Mouse (Mus musculus) urinary bladder, adult 18-20 months (tissue): Measurements from ENCODE around the gene Socs3.
A peak's percentile ranks its signal among the peaks of the same experiment; 100 is the strongest.

Experiments
- DNase-seq, 2 experiments: peaks; one replicate each; pipeline ENCODE4 v3.0.0; 2022; ENCODE audit warnings: low spot score in 2 of 2, mixed read lengths in 2 of 2

Gene Socs3

DNA sequence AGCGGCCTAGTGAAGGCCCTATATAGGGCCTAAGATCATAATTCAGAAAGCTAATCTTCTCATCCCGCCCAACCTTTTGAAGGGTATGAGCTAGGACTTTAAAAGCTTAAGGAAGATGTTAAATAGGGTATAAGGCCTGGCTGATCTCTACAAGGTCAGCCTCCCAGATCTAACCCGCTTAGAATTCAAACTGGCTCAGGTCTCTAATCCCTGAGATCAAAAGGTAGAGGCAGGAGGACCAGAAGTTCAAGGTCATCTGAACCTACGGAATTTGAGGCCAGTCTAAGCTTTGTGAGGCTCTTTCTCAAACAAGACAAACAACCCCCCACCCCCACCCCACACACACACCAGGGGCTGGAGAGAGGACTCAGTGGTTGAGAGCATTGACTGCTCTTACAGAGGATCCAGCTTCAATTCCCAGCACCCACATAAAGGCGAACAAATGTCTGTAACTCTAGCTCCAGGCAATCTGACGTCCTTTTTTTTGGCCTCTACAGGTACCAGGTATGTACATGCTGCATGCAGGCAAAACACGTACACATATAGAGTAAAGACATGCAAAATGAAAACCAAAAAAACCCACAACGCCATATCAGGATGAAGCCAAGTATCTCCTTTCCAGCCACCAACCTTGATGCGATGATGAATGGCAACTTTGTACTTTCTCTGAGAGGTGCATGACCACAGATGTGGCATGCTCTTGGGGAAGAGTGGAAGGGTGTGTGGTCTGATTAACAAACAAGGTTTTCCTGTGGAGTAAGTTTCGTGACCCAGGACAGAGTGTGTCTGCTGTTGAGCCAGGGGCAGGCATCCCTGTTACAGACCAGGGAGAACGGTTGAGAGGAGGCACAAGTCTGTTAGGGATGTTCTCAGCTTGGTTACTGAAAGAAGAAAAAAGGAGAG lies 3.1 kb upstream of the Socs3 start:
- DNase-seq = no peak

DNA sequence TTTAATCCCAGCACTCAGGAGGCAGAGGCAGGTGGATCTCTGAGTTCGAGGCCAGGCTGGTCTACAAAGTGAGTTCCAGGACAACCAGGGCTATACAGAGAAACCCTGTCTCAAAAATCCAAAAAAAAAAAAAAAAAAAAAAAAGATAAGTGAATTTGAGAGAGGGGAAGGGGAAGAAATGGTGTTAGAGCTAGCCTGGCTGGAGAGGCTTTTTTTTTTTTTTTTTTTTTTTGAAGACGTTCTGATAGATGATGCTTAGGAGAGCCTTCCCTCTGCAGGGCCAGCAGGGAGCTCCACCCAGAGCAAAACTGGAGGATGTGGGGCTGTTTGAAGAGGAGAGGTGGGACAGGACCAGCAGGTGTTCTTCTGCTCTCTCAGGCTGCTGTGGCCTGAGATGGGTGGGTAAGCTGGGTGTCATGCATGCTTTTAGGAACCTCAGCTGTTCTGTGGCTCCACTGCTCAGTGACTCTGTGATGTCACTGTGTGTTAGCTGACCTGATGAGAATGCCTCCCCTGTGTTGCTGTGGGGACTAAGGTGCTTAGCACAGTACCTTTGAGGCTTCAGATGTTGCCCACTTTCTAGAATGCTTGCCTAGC lies 1.9 kb upstream of the Socs3 start:
- DNase-seq = no peak

DNA sequence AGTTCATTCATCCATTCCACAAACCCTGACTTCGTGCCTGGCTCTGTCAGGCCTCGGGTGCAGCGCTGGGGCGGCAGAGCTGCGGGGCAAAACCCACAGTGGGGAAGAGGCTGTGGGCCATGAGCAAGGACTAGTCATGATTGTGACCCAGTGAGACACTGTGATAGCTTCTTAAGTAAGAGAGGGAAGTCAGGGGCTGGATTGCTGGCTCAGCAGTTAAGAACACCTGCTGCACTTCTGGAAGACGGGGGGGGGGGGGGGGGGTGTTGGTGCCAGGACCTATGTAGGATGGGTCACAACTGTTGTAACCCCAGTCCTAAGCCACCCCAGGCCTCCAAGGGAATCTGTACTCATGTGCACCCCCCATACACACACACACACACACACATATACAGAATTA lies 1.3 kb upstream of the Socs3 start:
- no peak for DNase-seq

DNA sequence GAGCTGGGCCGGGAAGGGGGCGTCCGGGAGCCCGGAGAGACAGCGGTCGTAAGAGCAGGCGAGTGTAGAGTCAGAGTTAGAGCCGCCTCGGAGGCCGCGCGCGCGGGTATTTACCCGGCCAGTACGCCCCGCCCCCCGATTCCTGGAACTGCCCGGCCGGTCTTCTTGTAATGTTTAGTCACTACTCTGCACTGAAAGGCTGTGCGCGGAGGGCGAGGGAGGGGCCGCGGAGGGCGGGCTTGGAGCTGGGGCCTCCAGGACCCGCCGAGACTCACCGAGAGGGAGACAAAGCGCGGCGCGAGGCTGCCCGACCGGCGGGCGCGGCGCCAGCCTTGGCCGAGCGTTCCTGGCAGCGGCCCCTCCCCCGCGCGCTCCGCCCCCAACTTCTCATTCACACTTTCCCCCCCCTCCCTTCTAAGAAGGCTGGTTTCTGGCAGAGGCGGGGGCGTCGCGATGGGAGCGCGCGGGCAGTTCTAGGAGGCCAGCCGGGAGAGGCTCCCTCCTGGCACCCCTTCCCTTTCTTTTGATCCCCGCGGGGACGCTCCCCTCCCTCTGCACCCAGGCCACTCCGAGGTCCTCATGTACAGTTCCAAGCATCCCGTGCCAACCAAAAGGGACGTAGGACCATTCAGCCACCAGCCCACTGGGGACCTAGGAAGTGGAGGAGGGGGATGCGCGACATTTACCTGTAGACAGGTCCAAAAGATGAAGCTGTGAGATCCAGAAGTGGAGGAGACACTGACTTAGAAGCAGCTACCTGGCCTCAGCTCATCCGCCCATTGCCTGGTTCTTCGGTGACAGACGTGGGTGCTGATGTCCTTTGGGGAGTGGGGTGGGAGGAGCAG lies 525 bp downstream of the Socs3 start:
- peak; percentile 96 to 98 for DNase-seq

DNA sequence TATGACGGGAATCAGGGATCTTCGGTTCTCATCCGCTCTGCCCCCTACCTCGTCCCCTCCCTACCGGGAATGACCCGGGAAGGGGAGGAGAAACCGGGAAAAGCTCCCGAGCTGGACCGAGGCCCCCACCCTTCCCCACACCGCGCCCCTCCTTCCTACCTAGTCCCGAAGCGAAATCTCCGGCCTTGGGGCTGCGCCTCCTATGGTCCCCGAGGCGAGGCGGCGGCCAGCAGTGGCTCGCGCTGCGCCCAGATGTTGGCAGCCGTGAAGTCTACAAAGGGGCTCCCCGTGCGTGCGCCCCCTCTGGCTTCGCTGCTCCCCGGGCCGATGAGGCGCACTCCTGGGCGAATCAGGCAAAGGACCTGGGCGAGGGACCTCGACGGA lies 1.1 kb downstream of the Socs3 start:
- DNase-seq = no peak

DNA sequence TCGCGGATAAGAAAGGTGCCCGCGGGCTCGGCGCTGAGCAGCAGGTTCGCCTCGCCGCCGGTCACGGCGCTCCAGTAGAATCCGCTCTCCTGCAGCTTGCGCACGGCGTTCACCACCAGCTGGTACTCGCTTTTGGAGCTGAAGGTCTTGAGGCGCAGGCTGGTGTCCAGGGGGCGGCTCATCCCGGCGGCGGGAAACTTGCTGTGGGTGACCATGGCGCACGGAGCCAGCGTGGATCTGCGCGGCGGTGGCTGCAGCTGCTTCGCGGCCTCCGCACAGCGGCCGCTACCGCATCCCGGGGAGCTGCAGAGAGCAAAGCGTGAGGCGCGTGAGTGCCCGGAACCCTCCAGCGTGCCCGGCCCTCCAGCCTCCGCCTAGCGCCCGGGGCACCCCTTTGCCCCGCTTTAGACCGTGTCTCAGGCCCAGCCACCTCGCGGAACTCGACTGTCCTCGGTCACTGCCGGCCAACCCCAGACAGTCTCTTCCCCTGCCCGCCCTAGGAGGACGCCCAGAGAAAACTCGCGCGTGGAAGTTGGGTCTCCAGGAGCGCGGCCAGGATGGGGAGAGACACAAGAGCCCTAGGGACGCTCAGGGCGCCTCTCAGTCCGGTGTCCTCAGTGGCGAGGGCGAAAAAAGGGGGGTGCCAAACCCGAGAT lies 1.7 kb downstream of the Socs3 start:
- DNase-seq = peak in 1 of 2 experiments; percentile 57

DNA sequence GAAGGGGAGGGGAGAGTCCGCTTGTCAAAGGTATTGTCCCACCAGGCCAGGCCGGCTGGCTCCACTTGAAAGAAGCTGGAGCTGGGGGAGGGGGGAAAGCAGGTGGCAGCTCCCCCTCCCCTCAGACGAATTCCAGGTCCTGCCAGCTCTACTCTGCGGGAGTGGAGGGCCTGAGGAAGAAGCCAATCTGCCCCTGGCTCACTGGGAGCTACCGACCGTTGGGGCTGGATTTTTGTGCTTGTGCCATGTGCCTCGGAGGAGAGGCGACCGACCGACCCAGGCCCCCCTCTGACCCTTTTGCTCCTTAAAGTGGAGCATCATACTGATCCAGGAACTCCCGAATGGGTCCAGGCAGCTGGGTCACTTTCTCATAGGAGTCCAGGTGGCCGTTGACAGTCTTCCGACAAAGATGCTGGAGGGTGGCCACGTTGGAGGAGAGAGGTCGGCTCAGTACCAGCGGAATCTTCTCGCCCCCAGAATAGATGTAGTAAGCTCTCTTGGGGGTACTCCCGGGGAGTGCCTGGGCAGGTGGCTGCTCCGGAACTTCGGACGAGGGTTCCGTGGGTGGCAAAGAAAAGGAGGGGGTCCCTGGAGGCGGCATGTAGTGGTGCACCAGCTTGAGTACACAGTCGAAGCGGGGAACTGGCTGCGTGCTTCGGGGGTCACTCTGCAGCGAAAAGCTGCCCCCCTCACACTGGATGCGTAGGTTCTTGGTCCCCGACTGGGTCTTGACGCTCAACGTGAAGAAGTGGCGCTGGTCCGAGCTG lies 2.4 kb downstream of the Socs3 start:
- no peak for DNase-seq

DNA sequence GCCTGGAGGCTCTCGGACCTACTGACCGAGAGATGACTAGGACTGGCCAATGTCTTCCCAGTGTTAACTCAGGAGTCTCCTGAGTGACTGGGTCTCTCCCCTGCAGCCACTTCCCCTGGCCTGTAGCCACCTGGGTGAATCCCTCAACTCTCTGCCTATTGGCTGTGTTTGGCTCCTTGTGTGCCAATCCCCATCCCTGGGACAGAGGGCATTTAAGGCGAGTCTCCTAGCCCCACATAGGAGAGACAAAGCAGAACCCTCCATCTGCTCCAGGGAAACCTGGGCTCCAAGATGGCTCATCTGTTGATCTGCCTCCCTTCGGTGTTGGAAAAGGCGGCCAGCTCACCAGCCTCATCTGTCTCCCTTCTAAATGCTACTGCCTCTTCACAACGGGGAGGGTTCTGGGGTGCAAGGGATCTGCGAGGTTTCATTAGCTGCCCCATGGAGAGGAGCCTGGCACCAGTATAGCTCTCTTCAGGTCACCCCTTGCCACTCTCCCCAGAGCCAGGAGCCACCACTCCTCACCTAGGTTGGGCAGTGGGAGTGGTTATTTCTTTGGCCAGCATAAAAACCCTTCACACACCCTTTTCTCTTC lies 3.2 kb downstream of the Socs3 start:
- DNase-seq = no peak

DNA sequence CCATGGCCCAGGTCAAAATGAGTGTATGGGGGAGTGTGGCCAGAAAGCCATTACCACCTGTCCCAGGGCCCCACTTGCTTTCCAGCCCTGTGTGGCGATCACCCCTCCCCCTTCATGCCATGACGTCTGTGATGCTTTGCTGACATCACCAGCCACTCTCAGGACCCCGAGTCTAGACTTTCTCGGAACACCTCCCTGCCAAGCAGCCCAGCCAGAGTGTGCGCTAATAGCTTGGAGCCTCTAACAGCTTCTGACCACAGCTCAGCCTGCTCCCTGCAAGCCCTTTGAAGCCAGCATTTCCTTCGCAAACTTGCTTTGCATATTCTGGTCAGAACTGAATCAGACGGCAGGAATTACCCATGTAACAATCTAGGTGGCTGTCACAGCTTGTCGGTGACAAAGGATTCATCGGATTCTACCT lies 4.3 kb downstream of the Socs3 start:
- DNase-seq = no peak

DNA sequence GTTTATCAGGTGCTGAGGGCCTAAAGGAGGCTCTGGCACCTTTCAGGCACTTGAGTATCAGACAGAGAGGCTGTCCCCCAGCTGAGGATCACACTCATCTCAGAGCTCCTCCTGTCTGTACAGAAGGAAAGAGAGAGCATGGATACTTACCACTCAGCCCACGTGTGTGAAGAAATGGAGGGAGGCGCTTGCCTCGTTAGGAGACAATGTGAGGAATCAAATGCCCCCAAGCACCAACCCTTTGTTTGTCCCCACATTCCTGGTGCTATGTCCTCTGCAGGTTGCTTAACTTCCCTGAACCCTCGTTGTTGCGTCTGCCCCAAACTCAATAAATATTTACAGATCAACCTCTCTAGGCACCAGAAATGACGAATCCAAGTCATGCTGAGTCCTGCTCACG lies 4.8 kb downstream of the Socs3 start:
- no peak for DNase-seq

DNA sequence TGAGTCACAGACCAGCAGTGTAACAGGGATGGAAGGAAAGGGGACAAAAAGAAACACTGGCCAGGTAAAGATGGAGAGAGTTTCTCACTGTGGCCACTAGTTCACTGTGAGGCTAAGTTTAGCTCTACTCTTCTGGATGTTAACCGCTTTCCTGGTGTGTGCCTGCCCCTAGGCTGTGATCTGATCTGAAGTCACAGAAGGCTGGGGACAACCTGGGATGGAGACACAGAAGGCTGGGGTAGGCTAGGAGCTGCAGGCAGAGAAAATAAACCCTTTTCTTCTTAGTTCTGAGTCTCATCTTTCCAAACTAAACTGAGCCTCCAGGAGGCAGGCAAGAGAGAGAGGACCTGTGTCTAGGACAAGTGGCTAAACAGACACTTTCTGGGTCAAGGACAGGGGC lies 5.6 kb downstream of the Socs3 start:
- DNase-seq = no peak

DNA sequence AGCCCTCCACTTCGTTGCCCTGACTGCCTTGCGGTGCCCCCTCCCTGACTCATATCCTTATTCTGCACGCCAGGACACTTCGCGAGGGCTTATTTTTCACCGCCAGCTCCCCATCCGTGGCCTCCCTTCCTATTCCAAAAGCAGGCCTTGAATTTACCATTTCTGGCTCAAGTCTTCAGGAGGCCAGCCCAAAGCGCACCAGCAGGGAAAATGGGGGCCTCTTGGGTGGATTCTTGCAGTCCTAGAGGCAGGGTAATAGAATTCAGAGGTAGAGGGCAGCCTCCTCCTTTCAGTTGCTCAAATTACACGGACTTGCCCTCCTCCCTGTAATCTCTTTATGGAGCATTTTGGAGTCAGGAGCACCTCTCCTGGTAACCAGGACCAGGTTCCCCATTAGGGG lies 6.0 kb downstream of the Socs3 start:
- DNase-seq = no peak

DNA sequence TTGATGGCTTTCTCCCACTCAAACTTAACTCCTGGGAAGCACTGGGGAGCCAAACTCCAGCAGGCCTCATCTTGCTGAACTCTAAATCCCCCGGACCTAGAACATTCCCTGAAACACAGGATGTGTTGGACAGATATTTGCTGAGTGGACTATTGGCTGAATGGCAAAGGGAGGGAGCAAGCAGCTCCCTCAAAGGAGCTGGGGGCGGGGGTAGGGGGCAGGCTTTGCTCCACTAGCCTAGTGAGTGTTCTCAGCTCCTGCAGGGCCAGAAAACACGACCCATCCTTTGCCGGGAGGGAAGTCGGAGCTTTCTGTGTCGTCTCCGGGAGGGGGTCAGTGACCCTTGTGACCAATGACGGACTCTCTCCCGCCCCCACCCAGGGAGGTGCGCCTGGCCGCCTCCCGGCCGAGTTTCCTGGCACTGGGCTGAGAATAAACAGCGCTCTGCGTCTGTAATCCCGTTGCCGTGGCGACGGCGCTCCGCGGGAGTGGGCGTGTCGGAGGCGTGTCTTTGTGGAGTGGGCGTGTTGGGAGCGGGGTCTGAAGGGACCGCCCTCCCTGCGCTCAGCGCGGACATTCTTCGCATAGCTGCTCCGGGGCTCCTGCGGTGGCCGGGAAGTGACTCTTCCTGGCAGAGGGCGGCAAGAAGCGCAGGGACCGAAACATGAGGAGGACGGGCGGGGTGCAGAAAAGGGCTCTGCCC lies 6.6 kb downstream of the Socs3 start:
- peak; percentile 99 for DNase-seq

DNA sequence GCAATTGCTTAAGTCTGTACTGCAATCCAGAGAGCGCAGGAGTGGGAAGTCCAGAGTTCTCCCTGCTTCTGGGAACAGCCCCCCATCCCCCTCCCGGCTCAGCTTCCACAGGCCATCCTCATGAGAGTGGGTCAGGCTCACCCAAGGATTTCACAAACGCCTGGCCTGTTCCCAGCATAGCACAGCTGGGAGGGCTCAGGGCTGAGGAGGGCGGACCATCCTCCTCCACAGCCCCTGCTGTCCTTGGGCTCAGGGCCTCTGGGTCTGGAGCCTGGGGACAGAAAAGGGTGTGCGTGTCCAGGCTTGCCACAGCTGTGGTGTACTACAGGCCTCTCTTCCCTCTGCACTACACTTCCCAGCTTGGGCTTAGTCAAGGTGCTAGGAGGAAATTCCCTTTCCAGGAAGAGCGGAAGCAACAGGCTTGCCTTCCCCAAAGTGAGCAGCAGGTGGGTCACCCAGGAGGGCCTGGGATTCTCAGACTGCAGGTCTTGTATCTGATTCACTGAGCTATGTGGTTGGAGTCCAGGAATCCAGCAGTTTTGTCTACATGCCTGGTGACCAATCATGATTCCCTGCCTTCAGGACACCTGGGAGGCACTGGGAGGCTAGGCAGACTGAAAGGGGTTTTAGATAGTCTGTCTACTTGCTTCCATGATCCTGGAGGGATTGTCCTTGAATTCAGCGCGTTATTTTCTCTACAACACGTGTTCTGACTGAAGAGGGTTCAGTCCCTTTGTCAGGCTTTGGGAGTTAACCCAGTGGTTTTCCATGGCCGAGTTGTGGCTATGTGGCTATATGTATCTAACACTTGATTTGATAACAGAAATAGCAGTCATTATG lies 7.4 kb downstream of the Socs3 start:
- DNase-seq = peak in 1 of 2 experiments; percentile 87

DNA sequence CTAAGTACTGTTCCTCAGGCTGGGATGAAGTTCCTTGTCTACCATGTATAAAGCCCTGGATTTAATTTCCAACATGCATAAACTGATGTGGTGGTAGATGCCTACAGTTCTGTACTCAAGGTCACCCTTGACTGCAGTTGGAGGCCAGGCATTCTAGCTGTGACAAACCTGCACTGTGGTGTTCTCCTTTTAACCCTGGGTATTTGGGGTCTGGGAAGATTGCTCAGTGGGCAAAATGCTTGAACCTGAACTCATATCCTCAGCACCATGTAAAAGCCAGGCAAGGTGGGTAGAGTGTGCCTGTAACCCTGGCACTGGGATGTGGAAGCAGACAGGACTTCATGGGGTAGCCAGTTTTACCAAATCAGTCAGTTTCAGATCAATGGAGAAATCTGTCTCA lies 9.2 kb downstream of the Socs3 start:
- DNase-seq = no peak

DNA sequence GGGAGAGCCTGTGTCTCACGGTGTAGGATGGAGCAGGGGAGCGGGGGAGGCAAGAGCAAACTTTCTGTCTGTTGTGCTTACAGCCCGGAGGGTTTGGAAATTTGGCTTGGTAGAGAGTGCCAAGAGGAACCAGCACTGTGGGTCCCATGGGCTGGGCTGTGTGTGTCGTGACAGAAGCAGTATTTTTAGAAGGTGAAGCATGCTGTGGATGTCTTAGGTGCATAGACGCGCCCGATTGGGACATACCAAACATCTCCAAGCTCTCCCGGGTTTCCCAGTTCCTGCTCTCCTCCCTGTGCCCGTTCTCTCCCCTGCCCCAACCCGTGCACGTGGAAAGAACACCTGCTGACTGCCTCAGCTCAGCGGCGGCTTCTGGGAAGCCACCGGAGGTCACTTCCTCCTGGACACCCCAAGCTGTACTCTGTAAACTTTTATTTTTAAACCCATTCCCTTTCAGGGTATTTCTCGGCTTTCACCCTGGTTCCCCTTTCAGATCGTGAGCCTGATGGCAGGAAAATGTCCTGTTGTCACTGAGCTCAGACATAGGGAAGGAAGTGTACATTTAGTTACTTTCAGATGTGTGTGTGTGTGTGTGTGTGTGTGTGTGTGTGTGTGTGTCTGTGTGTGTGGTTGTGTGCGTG lies 10.0 kb downstream of the Socs3 start:
- DNase-seq = no peak

DNA sequence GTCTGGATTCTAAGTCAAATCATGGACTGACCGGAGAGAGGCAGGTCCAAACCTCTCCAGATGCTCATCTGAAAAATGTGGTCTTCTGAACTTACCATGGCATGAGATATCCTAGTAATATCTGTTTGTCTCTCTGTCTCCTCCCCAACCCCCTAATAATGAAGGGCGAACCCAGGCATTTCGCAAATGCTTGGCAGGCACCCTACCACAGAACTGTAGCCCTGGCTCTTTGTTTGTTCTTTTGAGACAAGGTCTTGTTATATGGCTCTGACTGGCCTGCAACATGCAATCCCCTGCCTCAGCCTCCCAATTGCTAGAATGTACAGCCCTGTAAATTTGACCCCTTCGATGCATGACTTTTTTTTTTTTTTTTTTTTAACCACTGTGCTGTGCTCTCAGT lies 10.7 kb downstream of the Socs3 start:
- no peak for DNase-seq

DNA sequence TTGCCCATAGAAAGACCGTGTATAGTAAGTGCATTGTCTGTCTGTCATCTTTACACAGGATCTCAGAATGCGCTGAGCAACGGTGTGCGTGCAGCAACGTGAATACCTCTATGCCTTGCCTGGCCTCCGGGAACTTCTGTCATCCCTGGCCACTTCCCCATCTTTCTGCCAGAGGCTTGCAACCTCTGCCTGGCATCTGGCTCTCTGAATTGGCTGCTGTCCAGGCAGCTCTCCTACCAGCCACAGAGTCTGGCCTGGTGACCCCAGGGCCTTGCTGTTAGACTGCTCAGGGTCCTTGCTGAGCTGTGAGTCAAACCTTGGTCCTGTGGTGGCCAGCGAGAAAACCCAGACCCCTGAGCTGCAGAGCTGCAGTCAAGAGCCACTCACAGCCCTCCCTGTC lies 11.7 kb downstream of the Socs3 start:
- DNase-seq = no peak

DNA sequence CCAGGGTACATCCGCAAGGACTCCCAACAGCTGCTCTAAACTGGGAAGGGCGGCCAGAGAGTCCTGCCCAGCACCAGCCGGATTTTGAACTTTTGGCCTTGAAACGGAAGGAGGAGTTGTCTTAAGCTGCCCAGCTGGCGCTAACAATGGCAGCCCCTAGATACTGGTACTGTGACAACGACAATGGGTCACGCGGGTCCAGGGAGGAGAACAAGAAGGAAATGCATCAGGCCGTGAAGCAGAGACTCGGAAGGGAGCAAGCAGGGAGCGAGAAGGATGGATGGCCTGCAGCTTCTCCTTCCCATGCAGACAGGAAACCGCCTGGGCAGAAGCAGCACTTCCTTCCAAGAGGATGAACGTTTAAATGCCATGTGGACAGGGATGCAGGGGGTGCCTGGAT lies 14.2 kb downstream of the Socs3 start:
- no peak for DNase-seq
